7 mouse cellular contexts compared by ENCODE assay signal in the genomic region with DNA sequence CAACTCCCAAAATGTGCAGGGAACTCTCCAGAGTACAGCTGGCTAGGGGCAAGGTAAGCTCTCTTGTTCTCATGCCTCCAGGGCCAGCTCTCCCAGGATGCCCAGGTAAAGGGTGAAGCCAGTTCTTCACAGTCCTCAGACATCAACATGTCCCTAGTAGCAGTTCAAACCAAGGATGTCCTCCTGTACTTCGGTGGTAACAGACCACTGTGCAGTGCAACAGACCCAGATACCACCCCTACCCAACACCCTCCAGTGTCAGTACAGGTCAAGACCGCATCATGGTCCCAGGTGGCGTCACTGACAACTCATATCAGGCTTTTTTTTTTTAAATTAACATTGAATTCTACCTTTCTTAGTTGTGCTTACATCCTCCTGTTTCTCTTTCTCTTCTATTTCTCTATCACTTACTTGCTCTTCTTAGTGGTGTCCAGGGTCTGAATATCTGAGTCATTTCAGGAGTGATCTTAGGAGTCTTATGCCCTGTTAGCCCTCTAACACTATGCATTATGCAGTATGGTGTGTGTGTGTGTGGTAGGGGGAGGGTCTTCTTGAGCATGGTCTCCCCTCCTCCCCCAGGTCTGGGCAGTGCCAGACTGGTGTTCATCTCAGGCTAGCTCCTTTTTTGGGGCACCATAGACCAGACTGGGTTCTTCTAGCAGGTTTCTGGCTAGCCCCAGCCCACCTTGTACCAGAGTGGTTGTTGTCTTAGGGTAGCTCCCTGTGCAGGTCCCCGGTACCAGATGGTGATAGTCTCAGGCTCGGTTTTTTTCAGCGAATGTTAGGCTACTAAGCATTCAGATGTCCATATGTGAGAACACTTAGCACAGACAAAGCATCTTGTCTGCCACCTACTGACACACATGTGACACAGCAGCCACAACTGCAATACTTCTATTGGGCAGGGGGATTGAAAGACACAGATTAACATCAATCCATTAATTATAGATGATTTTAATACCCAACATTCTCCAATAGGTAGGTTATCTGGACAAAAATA. TPM values are rescaled to one million over a fixed set of nuclear protein-coding genes. Genes with fewer than 3 reads are reported as not detected.
DNase-seq lines count a peak whose midpoint lies in the region; ATAC-seq and TF ChIP-seq lines count a peak whose summit lies in the region.

No protein-coding gene starts in this region.

- no peaks in the 10 kb centered on the region for H3K4me1 ChIP-seq in E14TG2a.4 (replicated peaks; ENCODE audit: low read depth, low read length)
- no peaks in the 10 kb centered on the region for H3K4me1 ChIP-seq in hindbrain, embryonic 13.5 days (replicated peaks)
- peaks cover 21% of the 10 kb centered on the region for H3K4me1 ChIP-seq in megakaryocyte, embryonic 14.5 days

- H3K9me3 ChIP-seq in E14TG2a.4 (ENCODE audit: low read length): peaks cover 8% of the 10 kb centered on the region; the same call in 1 of the 2 replicates
- no peaks in the 10 kb centered on the region for H3K9me3 ChIP-seq in hindbrain, embryonic 13.5 days
- H3K9me3 ChIP-seq in megakaryocyte, embryonic 14.5 days: peaks cover 9% of the 10 kb centered on the region

- peak overlapping the region; percentile 32; the same call in 1 of the 2 replicates for H3K4me2 ChIP-seq in hindbrain, embryonic 13.5 days

- peak; percentile 41 for TF ChIP-seq CTCF in E14TG2a.4 (conservative IDR thresholded peaks at IDR 0.05; ENCODE audit: low read length)

- no peak overlapping the region for H3K4me3 ChIP-seq in E14TG2a.4 (replicated peaks; ENCODE audit: low read length)
- H3K4me3 ChIP-seq in hindbrain, embryonic 13.5 days: no peak overlapping the region
- H3K4me3 ChIP-seq in megakaryocyte, embryonic 14.5 days (replicated peaks): peak overlapping the region; percentile 88

- peak; percentile 98 for ATAC-seq in erythroid progenitor cell, adult 5-6 weeks (replicated peaks; ENCODE audit: low FRiP score, poor library complexity, severe bottlenecking)
- ATAC-seq in hindbrain, embryonic 13.5 days (ENCODE audit: low FRiP score): peak; percentile 94

- no peak overlapping the region for H3K9ac ChIP-seq in hindbrain, embryonic 13.5 days

- H3K27me3 ChIP-seq in E14TG2a.4 (ENCODE audit: insufficient read depth, low read length): no peaks in the 10 kb centered on the region
- no peaks in the 10 kb centered on the region for H3K27me3 ChIP-seq in hindbrain, embryonic 13.5 days
- no peaks in the 10 kb centered on the region for H3K27me3 ChIP-seq in megakaryocyte, embryonic 14.5 days (replicated peaks)

- DNase-seq in adipocyte (ENCODE audit: low spot score): peak; percentile 70
- peak; percentile 9 to 44 for DNase-seq in layer of hippocampus, postnatal 14 days (ENCODE audit: low spot score in 2 of 2)
- peak; percentile 18 for DNase-seq in right cerebral cortex, postnatal 25 days

- no peak overlapping the region for H3K27ac ChIP-seq in hindbrain, embryonic 13.5 days

- H3K36me3 ChIP-seq in E14TG2a.4 (ENCODE audit: insufficient read depth, low read length): no peaks in the 10 kb centered on the region
- H3K36me3 ChIP-seq in hindbrain, embryonic 13.5 days: no peaks in the 10 kb centered on the region
- no peaks in the 10 kb centered on the region for H3K36me3 ChIP-seq in megakaryocyte, embryonic 14.5 days (replicated peaks; ENCODE audit: low read length)

- 54% methylated on average over 6 of the region's 6 CpGs for WGBS in hindbrain, embryonic 13.5 days

RNA-seq across cellular contexts. Expression of gene Vmn1r21, which starts 9.2 kb away (rescaled TPM):
- not detected in 2 replicates for total RNA-seq in erythroid progenitor cell, adult 5-6 weeks (2015; ENCODE audit: low replicate concordance)
- total RNA-seq in erythroid progenitor cell, adult 5-6 weeks (2017; ENCODE audit: low replicate concordance): not detected in 2 replicates
- not detected in 2 replicates for polyA plus RNA-seq in hindbrain, embryonic 13.5 days (2015; fragmentation: Nextera tagmentation; extraction: Ambion mirVana)
- total RNA-seq in layer of hippocampus, postnatal 14 days (2021): not detected
- not detected in 2 replicates for polyA plus RNA-seq in megakaryocyte, embryonic 14.5 days (2012; ENCODE audit: insufficient read depth, low replicate concordance)

RNA-seq across cellular contexts. Expression of gene Vopp1, which starts 34.4 kb away (rescaled TPM):
- total RNA-seq in erythroid progenitor cell, adult 5-6 weeks (2015; ENCODE audit: low replicate concordance): 256 and 266 TPM in 2 replicates
- 264 and 267 TPM in 2 replicates for total RNA-seq in erythroid progenitor cell, adult 5-6 weeks (2017; ENCODE audit: low replicate concordance)
- polyA plus RNA-seq in hindbrain, embryonic 13.5 days (2015; fragmentation: Nextera tagmentation; extraction: Ambion mirVana): 190 and 195 TPM in 2 replicates
- 10 to 100 TPM; 61.7 to 66.7 TPM for total RNA-seq in layer of hippocampus, postnatal 14 days (2021)
- polyA plus RNA-seq in megakaryocyte, embryonic 14.5 days (2012; ENCODE audit: insufficient read depth, low replicate concordance): 6.6 and 7.6 TPM in 2 replicates

RNA-seq across cellular contexts. Expression of gene Vmn1r22, which starts 48.5 kb away (rescaled TPM):
- not detected in 2 replicates for total RNA-seq in erythroid progenitor cell, adult 5-6 weeks (2015; ENCODE audit: low replicate concordance)
- total RNA-seq in erythroid progenitor cell, adult 5-6 weeks (2017; ENCODE audit: low replicate concordance): not detected in 2 replicates
- polyA plus RNA-seq in hindbrain, embryonic 13.5 days (2015; fragmentation: Nextera tagmentation; extraction: Ambion mirVana): not detected in 2 replicates
- total RNA-seq in layer of hippocampus, postnatal 14 days (2021): not detected
- polyA plus RNA-seq in megakaryocyte, embryonic 14.5 days (2012; ENCODE audit: insufficient read depth, low replicate concordance): not detected in 2 replicates

Comparison
In these comparisons a context has a peak if more than half of its experiments do, and no peak if none do; other contexts are left out.
1. DNase-seq: peak in every context shown above with its lines; median percentile 70 in adipocyte; 26 in layer of hippocampus, postnatal 14 days; 18 in right cerebral cortex, postnatal 25 days.